Mouse (Mus musculus): Measurements from ENCODE around the gene Csk.

DNA sequence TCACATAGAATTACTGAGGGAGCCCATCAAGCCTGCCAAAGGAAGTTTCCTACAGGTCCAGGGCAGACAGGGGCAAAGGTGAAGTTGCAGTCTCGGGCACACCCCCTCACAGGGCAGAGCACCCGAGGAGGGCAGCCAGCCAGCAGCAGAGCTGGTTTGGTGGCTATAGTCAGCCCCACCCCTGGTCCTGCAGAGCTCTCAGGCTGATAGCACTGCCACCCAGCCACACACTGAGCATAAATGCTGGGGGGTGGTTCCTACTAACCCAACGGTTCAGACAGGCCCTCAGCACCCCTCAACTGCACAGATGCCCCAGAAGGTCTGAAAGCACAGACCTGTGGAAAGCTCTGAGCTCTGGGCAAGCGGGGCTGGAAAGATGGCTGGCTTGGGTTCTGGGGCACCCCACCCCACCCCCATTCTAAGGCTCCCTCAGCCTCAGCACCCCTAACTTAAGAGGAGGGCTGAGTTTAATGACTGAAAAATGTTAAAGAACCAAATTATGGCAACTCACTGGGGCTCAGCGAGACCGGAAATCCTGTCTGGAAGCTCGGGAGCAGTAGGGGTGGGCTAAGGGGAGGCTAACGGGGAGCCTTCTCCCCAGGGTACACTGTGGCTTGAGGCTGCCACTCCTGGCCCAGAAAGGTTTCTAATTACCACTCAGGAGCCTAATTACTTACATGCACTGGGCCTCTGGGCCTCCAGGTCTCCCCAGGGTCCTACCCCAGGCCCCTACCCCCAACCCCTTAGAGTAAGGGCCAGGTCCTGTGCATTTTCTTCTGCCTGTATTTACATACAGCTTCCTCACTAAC is 14.6 kb downstream of the Csk start:
- TF ChIP-seq CTCF (IDR thresholded peaks at IDR 0.05; ENCODE audit: insufficient read depth, low read length) (no peak), POLR2A (IDR thresholded peaks at IDR 0.05; ENCODE audit: borderline replicate concordance, extremely low read depth, low read depth, low read length) (peak; percentile 49; the same call in 1 of the 2 replicates)

All from lung, adult 2 months (tissue).